Mouse (Mus musculus) erythroblast, embryonic 14.5 days (primary cell): ENCODE measurements at regions not wholly inside any gene's neighbourhood (a gene's known extent, or its start where the extent isn't known, plus 50 kb on each side); places are given as distances from the start of the nearest gene placed in this dataset.

Experiments
- GATA1 ChIP-seq: IDR thresholded peaks from 2 replicates; pipeline ENCODE4 v1.6.1; 2012; ENCODE audit warnings: low read length, inconsistent platforms, mixed read lengths
- TAL1 ChIP-seq: IDR thresholded peaks from 3 replicates; pipeline ENCODE4 v1.6.1; 2012; ENCODE audit warnings: low read length, inconsistent platforms, mixed read lengths

GRCm38 (mm10) chr16:29786540-29786939, 207.4 kb downstream of the Opa1 start:
- TF ChIP-seq GATA1 = no peak
- TF ChIP-seq TAL1 = no peak
